Mouse (Mus musculus): Measurements from ENCODE around the gene Med8. TPM values are rescaled to one million over a fixed set of nuclear protein-coding genes. Genes with fewer than 3 reads are reported as not detected.

Gene Med8
- polyA plus RNA-seq, 1 experiment from 2014 or later: 109 TPM

DNA sequence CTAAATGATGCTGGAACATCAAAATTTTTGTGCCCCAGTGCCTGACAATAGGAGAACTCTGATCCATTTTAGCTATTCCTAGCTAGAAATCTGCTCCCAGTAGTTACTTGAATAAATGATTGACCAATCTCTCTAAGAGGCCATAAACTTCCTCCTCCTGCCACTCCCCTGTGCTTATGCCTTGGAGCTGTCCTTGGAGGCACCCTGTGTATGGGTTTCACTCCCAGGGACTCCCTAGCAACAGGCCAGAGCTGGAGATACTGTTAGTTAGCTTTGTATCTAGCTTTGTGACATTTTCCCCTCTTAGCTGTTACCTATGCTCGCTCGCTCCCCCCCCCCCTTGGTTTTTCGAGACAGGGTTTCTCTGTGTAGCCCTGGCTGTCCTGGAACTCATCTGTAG is 12.2 kb downstream of the Med8 start:
- 98% methylated on average over 3 of the region's 3 CpGs for WGBS
- Histone ChIP-seq H3K4me3 (replicated peaks; ENCODE audit: low read depth, low read length) (no peak overlapping the region), H3K4me1 (ENCODE audit: control insufficient read depth, insufficient read depth, low read length) (no peaks in the 10 kb centered on the region), H3K9me3 (ENCODE audit: control insufficient read depth, low read length) (no peaks in the 10 kb centered on the region), H3K4me2 (ENCODE audit: low read length) (no peak overlapping the region), H3K27me3 (ENCODE audit: control insufficient read depth, insufficient read depth, low read length) (no peaks in the 10 kb centered on the region), H3K36me3 (ENCODE audit: control insufficient read depth, insufficient read depth, low read length) (peaks cover 59% of the 10 kb centered on the region), H3K9ac (replicated peaks; ENCODE audit: low read length) (no peak overlapping the region), H3K27ac (replicated peaks; ENCODE audit: low read depth, low read length) (no peak overlapping the region)
- ATAC-seq (ENCODE audit: low FRiP score, low TSS enrichment) (no peak), DNase-seq (no peak)

DNA sequence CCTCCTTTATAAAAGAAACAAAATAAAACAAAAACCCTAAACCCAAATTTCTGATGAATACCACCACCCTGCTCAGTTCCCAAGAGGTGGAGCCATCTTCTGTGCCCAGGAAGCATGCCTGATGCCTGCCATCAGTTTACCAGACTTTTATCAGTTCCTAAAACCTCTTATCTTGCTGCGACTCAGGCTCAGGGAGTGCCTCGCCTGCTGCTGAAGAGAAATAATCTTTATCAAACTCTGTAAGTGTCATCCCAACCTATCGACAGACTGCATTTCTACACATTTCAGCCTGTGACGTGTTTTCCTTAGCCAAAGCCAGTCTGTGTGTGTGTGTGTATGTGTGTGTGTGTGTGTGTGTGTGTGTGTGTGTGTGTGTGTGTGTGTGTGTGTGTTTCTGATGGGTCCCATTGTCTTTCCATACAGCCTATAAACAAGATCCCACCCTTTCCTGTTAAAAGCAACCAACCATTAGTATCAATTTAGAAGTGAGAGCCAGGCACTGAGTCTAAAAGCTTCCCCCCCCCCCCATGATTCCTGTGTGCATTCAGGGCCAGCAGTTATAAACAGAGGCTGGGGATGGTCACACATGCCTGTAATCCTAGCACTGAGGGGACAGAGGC is 15.5 kb downstream of the Med8 start:
- no peak overlapping the region for H3K4me2 ChIP-seq (ENCODE audit: low read length)
- peaks cover 31% of the 10 kb centered on the region for H3K36me3 ChIP-seq (ENCODE audit: control insufficient read depth, insufficient read depth, low read length)
- H3K27ac ChIP-seq (replicated peaks; ENCODE audit: low read depth, low read length): no peak overlapping the region
- H3K4me1 ChIP-seq (ENCODE audit: control insufficient read depth, insufficient read depth, low read length): peaks cover 17% of the 10 kb centered on the region
- H3K9me3 ChIP-seq (ENCODE audit: control insufficient read depth, low read length): no peaks in the 10 kb centered on the region
- no peak overlapping the region for H3K4me3 ChIP-seq (replicated peaks; ENCODE audit: low read depth, low read length)
- ATAC-seq (ENCODE audit: low FRiP score, low TSS enrichment) (no peak), DNase-seq (no peak)
- 88% methylated on average over 4 of the region's 4 CpGs for WGBS
- H3K9ac ChIP-seq (replicated peaks; ENCODE audit: low read length): no peak overlapping the region
- H3K27me3 ChIP-seq (ENCODE audit: control insufficient read depth, insufficient read depth, low read length): no peaks in the 10 kb centered on the region

DNA sequence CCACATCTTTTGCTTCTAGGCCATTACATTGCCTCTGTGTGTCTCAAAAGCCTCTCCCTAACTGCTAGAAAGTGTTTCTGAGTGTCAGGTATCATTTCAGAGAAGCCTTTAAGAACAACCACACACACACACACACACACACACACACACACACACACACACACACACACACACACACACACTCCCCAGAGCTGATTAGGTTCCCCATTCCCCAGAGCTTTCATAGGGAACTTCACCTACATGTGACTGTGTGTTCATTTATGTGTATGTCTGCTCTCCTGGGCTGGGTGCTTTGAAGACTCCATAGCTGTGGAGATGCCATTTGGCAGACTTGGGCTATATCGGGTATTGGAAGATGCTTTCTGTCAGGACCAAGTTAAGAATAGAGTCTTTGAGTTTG is 16.2 kb downstream of the Med8 start:
- WGBS: 90% methylated on average over 1 of the region's 1 CpGs

GRCm38 (mm10) chr4:118427415-118427767 is 18.3 kb downstream of the Med8 start:
- H3K36me3 ChIP-seq (ENCODE audit: control insufficient read depth, insufficient read depth, low read length): peaks cover 20% of the 10 kb centered on the region
- ATAC-seq (ENCODE audit: low FRiP score, low TSS enrichment): peak; percentile 15
- whole genome bisulfite sequencing: 4% methylated on average over 5 of the region's 5 CpGs
- H3K9me3 ChIP-seq (ENCODE audit: control insufficient read depth, low read length): no peaks in the 10 kb centered on the region
- peak overlapping the region; percentile 49 for H3K4me3 ChIP-seq (replicated peaks; ENCODE audit: low read depth, low read length)
- H3K9ac ChIP-seq (replicated peaks; ENCODE audit: low read length): peak overlapping the region; percentile 59
- no peaks in the 10 kb centered on the region for H3K27me3 ChIP-seq (ENCODE audit: control insufficient read depth, insufficient read depth, low read length)
- H3K27ac ChIP-seq (replicated peaks; ENCODE audit: low read depth, low read length): peak overlapping the region; percentile 64
- peak overlapping the region; percentile 87 for H3K4me2 ChIP-seq (ENCODE audit: low read length)
- H3K4me1 ChIP-seq (ENCODE audit: control insufficient read depth, insufficient read depth, low read length): peaks cover 17% of the 10 kb centered on the region
- no peak for DNase-seq

More for the DNA sequence above, 16.2 kb downstream of the Med8 start:
- Histone ChIP-seq H3K4me1 (ENCODE audit: control insufficient read depth, insufficient read depth, low read length) (peaks cover 17% of the 10 kb centered on the region), H3K27ac (replicated peaks; ENCODE audit: low read depth, low read length) (no peak overlapping the region), H3K27me3 (ENCODE audit: control insufficient read depth, insufficient read depth, low read length) (no peaks in the 10 kb centered on the region), H3K36me3 (ENCODE audit: control insufficient read depth, insufficient read depth, low read length) (peaks cover 26% of the 10 kb centered on the region), H3K9me3 (ENCODE audit: control insufficient read depth, low read length) (no peaks in the 10 kb centered on the region), H3K4me3 (replicated peaks; ENCODE audit: low read depth, low read length) (no peak overlapping the region), H3K9ac (replicated peaks; ENCODE audit: low read length) (no peak overlapping the region), H3K4me2 (ENCODE audit: low read length) (no peak overlapping the region)
- no peak for ATAC-seq (ENCODE audit: low FRiP score, low TSS enrichment)
- DNase-seq: no peak

GRCm38 (mm10) chr4:118427768-118428451 is 18.8 kb downstream of the Med8 start, which contains the start of gene Elovl1:
TSS of gene Elovl1 (plus strand) at chr4:118428093.
- Histone ChIP-seq H3K4me1 (ENCODE audit: control insufficient read depth, insufficient read depth, low read length) (peaks cover 17% of the 10 kb centered on the region), H3K9ac (replicated peaks; ENCODE audit: low read length) (peak within 1 kb of the TSS; percentile 59), H3K27ac (replicated peaks; ENCODE audit: low read depth, low read length) (peak within 1 kb of the TSS; percentile 64), H3K36me3 (ENCODE audit: control insufficient read depth, insufficient read depth, low read length) (peaks cover 20% of the 10 kb centered on the region), H3K4me2 (ENCODE audit: low read length) (peak within 1 kb of the TSS; percentile 87), H3K27me3 (ENCODE audit: control insufficient read depth, insufficient read depth, low read length) (no peaks in the 10 kb centered on the region), H3K4me3 (replicated peaks; ENCODE audit: low read depth, low read length) (peak within 1 kb of the TSS; percentile 49), H3K9me3 (ENCODE audit: control insufficient read depth, low read length) (no peaks in the 10 kb centered on the region)
- 0% methylated on average over 28 of the region's 31 CpGs for WGBS
- DNase-seq: peak; percentile 85
- ATAC-seq (ENCODE audit: low FRiP score, low TSS enrichment): peak; percentile 88

DNA sequence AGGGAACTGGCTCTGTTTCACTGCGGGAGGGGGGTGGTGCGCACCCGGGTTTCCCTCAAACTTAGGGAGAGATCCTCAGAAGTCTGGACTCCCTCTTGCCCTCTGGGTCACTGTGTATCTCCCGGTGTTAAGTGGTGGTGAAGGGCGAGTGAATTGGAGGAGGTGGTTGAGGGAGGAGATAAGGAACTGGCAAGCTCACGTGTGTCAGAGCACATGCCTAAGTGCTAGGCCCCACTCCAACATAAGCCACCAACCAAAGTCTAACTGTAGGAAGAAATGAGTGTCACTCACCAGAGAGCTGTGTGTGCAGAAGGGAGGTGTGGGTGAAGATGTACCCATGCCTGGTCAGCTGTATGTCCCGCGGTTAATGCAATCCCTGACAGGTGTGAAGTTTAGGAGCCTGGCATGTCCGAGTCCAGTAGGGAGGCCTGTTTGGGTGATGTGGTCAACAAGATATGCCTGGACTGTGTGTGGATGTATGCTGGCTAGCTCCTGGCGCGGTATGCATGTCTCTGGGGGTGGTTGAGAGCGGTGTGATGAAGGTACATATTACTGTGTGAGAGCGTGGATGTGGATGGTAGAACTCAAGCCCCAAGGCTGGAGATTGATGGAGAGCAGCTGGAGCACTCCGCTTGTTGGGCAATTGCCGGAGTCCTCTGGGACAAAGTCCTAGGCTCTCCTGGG is 19.5 kb downstream of the Med8 start:
- Histone ChIP-seq H3K9me3 (ENCODE audit: control insufficient read depth, low read length) (no peaks in the 10 kb centered on the region), H3K4me2 (ENCODE audit: low read length) (peak overlapping the region; percentile 87), H3K4me3 (replicated peaks; ENCODE audit: low read depth, low read length) (peak overlapping the region; percentile 49), H3K9ac (replicated peaks; ENCODE audit: low read length) (peak overlapping the region; percentile 59), H3K27ac (replicated peaks; ENCODE audit: low read depth, low read length) (peak overlapping the region; percentile 64; the same call in 1 of the 2 replicates), H3K4me1 (ENCODE audit: control insufficient read depth, insufficient read depth, low read length) (peaks cover 17% of the 10 kb centered on the region), H3K27me3 (ENCODE audit: control insufficient read depth, insufficient read depth, low read length) (no peaks in the 10 kb centered on the region), H3K36me3 (ENCODE audit: control insufficient read depth, insufficient read depth, low read length) (peaks cover 23% of the 10 kb centered on the region)
- WGBS: 57% methylated on average over 15 of the region's 15 CpGs
- ATAC-seq (ENCODE audit: low FRiP score, low TSS enrichment) (peak; percentile 2; the same call in 1 of the 2 replicates), DNase-seq (no peak)

DNA sequence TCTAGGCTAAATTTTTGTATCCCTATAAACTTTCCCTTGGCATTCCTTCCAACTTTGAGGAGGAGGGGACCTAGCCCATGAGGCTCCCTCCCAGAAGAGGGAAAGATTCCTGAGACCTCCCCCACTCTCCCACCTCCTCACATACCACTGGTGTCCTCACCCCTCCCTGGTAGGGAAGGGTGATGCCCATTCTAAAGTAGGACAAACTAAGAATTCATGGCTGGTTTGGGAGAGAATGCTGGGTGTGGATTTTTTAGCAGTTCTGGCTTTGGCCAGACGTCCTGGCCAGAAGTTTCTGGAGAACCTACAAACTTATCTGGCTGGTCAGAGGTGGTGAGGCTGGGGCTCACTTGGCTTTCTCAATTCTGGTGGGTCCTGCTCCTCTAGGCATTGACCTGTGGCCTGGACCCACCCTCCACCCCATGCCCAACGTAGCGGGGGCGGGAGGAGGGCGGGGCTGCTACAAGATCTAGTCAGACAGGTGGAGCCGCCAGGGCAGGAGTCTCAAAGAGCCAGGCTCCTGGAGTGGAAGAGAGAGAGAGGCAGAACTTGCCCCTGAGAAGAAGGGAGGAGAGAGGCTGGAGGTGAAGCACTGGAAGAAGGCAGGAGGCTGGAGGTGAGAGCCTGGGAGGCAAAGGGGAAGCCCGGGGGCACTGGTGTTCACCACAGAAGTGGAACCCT is 20.2 kb downstream of the Med8 start:
- no peak overlapping the region for H3K9ac ChIP-seq (replicated peaks; ENCODE audit: low read length)
- DNase-seq (no peak), ATAC-seq (ENCODE audit: low FRiP score, low TSS enrichment) (no peak)
- no peaks in the 10 kb centered on the region for H3K9me3 ChIP-seq (ENCODE audit: control insufficient read depth, low read length)
- no peaks in the 10 kb centered on the region for H3K27me3 ChIP-seq (ENCODE audit: control insufficient read depth, insufficient read depth, low read length)
- H3K4me3 ChIP-seq (replicated peaks; ENCODE audit: low read depth, low read length): no peak overlapping the region
- no peak overlapping the region for H3K4me2 ChIP-seq (ENCODE audit: low read length)
- H3K27ac ChIP-seq (replicated peaks; ENCODE audit: low read depth, low read length): no peak overlapping the region
- H3K4me1 ChIP-seq (ENCODE audit: control insufficient read depth, insufficient read depth, low read length): peaks cover 17% of the 10 kb centered on the region
- WGBS: 61% methylated on average over 7 of the region's 7 CpGs
- H3K36me3 ChIP-seq (ENCODE audit: control insufficient read depth, insufficient read depth, low read length): peaks cover 23% of the 10 kb centered on the region

DNA sequence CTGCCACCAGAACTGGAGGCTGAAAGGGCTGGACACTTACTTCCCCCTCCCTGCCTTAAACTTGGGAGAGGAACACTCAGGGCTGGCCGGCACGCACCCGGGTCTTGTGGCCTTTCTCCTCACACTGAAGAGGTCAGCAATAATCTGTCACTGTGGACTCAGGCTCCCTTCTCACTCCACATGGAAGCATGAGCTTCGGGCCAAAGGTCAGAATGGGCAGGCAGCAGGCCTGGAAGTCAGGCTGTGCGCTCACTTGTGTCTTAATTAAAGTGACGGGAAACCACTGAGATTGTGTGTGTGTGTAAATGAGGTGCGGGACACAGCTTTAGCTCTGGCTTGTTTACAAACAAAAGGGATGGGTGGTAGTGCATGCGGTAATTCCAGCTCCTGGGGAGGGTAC is 23.2 kb downstream of the Med8 start:
- Histone ChIP-seq H3K27me3 (ENCODE audit: control insufficient read depth, insufficient read depth, low read length) (no peaks in the 10 kb centered on the region), H3K9me3 (ENCODE audit: control insufficient read depth, low read length) (no peaks in the 10 kb centered on the region), H3K9ac (replicated peaks; ENCODE audit: low read length) (no peak overlapping the region; the same call in 1 of the 2 replicates), H3K36me3 (ENCODE audit: control insufficient read depth, insufficient read depth, low read length) (peaks cover 23% of the 10 kb centered on the region), H3K4me2 (ENCODE audit: low read length) (no peak overlapping the region), H3K4me1 (ENCODE audit: control insufficient read depth, insufficient read depth, low read length) (peaks cover 21% of the 10 kb centered on the region), H3K4me3 (replicated peaks; ENCODE audit: low read depth, low read length) (no peak overlapping the region), H3K27ac (replicated peaks; ENCODE audit: low read depth, low read length) (no peak overlapping the region)
- 74% methylated on average over 8 of the region's 8 CpGs for WGBS
- no peak for DNase-seq
- no peak for ATAC-seq (ENCODE audit: low FRiP score, low TSS enrichment)

Measured in midbrain, embryonic 14.5 days (tissue).